Mouse (Mus musculus) small intestine, adult 2 months (tissue): ENCODE results near the gene Smok3a. TPM values are rescaled to one million over a fixed set of nuclear protein-coding genes. Genes with fewer than 3 reads are reported as not detected.
"Not testable (repeated sequence)": the region's sequence is repeated elsewhere in the genome, so short reads cannot be mapped to it uniquely, and the experiment has no call there.

ENCODE experiments used
- H3K27ac ChIP-seq: fragments of 200-500 bp; 2 replicates; pipeline ENCODE4 v1.5.1; 2012; ENCODE audit warnings: low read depth, low read length, control low read depth, inconsistent platforms; ENCODE audit not compliant: insufficient read depth
- H3K27me3 ChIP-seq: fragments of 200-500 bp; 2 replicates; pipeline ENCODE4 v1.6.1; 2012; ENCODE audit warnings: mild to moderate bottlenecking, moderate library complexity, low read length, inconsistent platforms; ENCODE audit not compliant: control insufficient read depth, insufficient read depth
- H3K36me3 ChIP-seq: fragments of 200-500 bp; 2 replicates; pipeline ENCODE4 v1.6.1; 2012; ENCODE audit warnings: mild to moderate bottlenecking, low read length, control low read depth, inconsistent platforms; ENCODE audit not compliant: control insufficient read depth, insufficient read depth
- H3K4me1 ChIP-seq: fragments of 200-500 bp; 2 replicates; pipeline ENCODE4 v1.6.1; 2012; ENCODE audit warnings: low read length, inconsistent platforms, mixed read lengths; ENCODE audit not compliant: control insufficient read depth, insufficient read depth, insufficient read length
- H3K4me3 ChIP-seq: fragments of 200-500 bp; 2 replicates; pipeline ENCODE4 v1.5.1; 2012; ENCODE audit warnings: low read depth, mild to moderate bottlenecking, control low read depth, inconsistent platforms, low read length, moderate library complexity
- CTCF ChIP-seq: fragments of 200-500 bp; IDR thresholded peaks from 2 replicates; pipeline ENCODE4 v1.5.1; 2012; ENCODE audit warnings: low read depth, mild to moderate bottlenecking, control low read depth, inconsistent platforms, low read length, moderate library complexity, mixed read lengths; ENCODE audit not compliant: insufficient replicate concordance, insufficient read length; ENCODE audit errors: extremely low read depth
- POLR2A ChIP-seq: fragments of 200-500 bp; IDR thresholded peaks from 2 replicates; pipeline ENCODE4 v1.6.1; 2012; ENCODE audit warnings: low read depth, mild to moderate bottlenecking, control low read depth, inconsistent platforms, low read length, moderate library complexity
- WGBS: fragments of 180-500 bp; shearing (Covaris S2); methylation state at CpG from one replicate; pipeline ENCODE4 v1.1.7; 2018; 5-methylcytosine and 5-hydroxymethylcytosine counted together
- polyA plus RNA-seq: library from polyadenylated mRNA; depleted of rRNA; stranded (reverse); fragments of >200 nt; gene quantifications from 2 replicates; pipeline ENCODE4 v1.2.3, GENCODE M21; 2012; rRNA removed

Gene Smok3a
- polyA plus RNA-seq: not detected in 2 replicates

- H3K27me3 ChIP-seq, H3K4me3 ChIP-seq, H3K27ac ChIP-seq, H3K4me1 ChIP-seq, H3K36me3 ChIP-seq: not testable (repeated sequence)
- 73% methylated on average over 3 of the region's 7 CpGs for WGBS
Observed at GRCm38 (mm10) chr5:138020961-138021479, at the start of gene Smok3a, which contains the start of gene Smok3b. Gene Smok3a, plus strand, starts transcription at chr5:138021261. Gene Smok3b, plus strand, starts transcription at chr5:138021429.

DNA sequence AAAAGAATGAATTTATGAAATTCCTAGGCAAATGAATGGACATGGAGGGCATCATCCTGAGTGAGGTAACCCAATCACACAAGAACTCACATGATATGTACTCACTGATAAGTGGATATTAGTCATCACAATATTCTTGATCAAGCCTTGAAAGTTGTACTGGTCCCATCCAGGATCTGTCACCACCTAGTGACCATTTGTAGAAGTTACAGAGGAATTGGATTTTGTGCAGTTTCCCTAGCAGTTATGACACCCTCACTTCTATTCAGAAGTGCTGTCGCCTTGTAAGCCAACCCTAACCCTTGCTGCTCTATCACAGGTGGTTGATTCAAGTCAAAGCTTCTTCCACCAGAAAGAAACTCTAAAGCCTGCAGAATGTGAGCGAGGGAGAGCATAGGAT, 47.9 kb upstream of the Smok3a start:
- H3K27ac ChIP-seq: no peak overlapping the region

GRCm38 (mm10) chr5:137973738-137974137, 47.3 kb upstream of the Smok3a start:
- TF ChIP-seq POLR2A (no peak), CTCF (no peak)
- WGBS: 42% methylated on average over 3 of the region's 3 CpGs
- Histone ChIP-seq H3K27me3 (no peaks in the 10 kb centered on the region), H3K4me3 (no peak overlapping the region), H3K4me1 (no peaks in the 10 kb centered on the region), H3K36me3 (no peaks in the 10 kb centered on the region), H3K27ac (no peak overlapping the region)

More for the DNA sequence above, 47.9 kb upstream of the Smok3a start:
- 71% methylated on average over 2 of the region's 2 CpGs for WGBS
- H3K4me1 ChIP-seq: no peaks in the 10 kb centered on the region
- H3K36me3 ChIP-seq: no peaks in the 10 kb centered on the region
- TF ChIP-seq CTCF: no peak
- TF ChIP-seq POLR2A: no peak
- no peaks in the 10 kb centered on the region for H3K27me3 ChIP-seq
- H3K4me3 ChIP-seq: no peak overlapping the region

- 26% methylated on average over 3 of the region's 3 CpGs for WGBS
- Histone ChIP-seq H3K4me3 (no peak overlapping the region), H3K27ac (no peak overlapping the region), H3K27me3 (no peaks in the 10 kb centered on the region), H3K36me3 (no peaks in the 10 kb centered on the region), H3K4me1 (no peaks in the 10 kb centered on the region)
- TF ChIP-seq CTCF (no peak), POLR2A (no peak)
Observed at GRCm38 (mm10) chr5:137974724-137975123, 46.3 kb upstream of the Smok3a start.

DNA sequence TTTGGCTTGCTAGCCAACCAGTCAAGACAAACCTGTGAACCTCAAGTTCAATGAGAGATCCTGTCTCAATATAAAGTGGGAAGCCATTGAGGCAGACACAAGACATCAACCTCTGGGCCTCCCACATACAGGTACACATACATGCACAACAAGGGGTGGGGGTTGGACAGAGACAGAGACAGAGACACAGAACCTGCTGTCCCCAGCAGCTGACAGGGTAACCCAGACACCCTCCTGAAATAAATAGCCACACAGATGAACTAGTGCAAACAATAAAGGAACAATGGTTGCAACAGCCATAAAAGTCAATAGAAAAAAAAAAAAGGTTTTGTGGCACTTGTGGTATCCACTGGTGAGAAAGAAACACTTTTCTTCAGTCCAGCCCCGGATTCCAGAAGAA, 45.6 kb upstream of the Smok3a start:
- TF ChIP-seq CTCF: no peak
- H3K27ac ChIP-seq: no peak overlapping the region
- no peaks in the 10 kb centered on the region for H3K27me3 ChIP-seq
- H3K4me1 ChIP-seq: no peaks in the 10 kb centered on the region
- no peaks in the 10 kb centered on the region for H3K36me3 ChIP-seq
- WGBS: 31% methylated on average over 1 of the region's 1 CpGs
- no peak overlapping the region for H3K4me3 ChIP-seq

DNA sequence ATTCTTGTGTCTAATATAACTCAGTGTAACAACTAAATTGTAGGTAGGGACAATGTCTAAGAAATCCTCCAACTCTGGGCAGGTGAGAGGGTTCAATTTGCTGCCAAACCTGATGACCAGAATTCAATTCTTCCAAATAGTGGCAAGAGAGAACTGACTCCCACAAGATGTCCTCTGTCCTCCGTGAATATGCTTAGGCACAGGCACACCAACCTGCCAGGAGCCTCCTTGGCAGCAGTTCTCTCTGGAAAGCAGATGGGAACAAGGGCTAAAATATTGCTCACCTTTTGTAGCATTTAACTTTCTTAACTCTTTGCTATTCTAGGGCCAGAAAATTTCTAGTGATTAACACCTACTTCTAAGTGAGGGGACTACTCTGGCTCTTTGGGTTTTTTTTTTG, 43.8 kb upstream of the Smok3a start:
- TF ChIP-seq POLR2A (no peak), CTCF (no peak)
- H3K27me3 ChIP-seq: no peaks in the 10 kb centered on the region
- H3K27ac ChIP-seq: no peak overlapping the region
- 42% methylated on average over 1 of the region's 1 CpGs for WGBS
- H3K4me3 ChIP-seq: no peak overlapping the region
- H3K4me1 ChIP-seq: no peaks in the 10 kb centered on the region
- H3K36me3 ChIP-seq: no peaks in the 10 kb centered on the region

GRCm38 (mm10) chr5:137979081-137979480, 42.0 kb upstream of the Smok3a start:
- WGBS: 65% methylated on average over 2 of the region's 2 CpGs
- no peak for TF ChIP-seq CTCF
- H3K27ac ChIP-seq: no peak overlapping the region

GRCm38 (mm10) chr5:137981300-137981699, 39.8 kb upstream of the Smok3a start, which contains the start of gene Azgp1:
Gene Azgp1, plus strand, starts transcription at chr5:137981520.
- no peak within 1 kb of the TSS for H3K27ac ChIP-seq

More at GRCm38 (mm10) chr5:137979081-137979480, 42.0 kb upstream of the Smok3a start:
- Histone ChIP-seq H3K4me3 (no peak overlapping the region), H3K27me3 (no peaks in the 10 kb centered on the region), H3K36me3 (no peaks in the 10 kb centered on the region), H3K4me1 (no peaks in the 10 kb centered on the region)

More at GRCm38 (mm10) chr5:137981300-137981699, 39.8 kb upstream of the Smok3a start, which contains the start of gene Azgp1:
- H3K36me3 ChIP-seq: no peaks in the 10 kb centered on the region
- no peaks in the 10 kb centered on the region for H3K4me1 ChIP-seq
- TF ChIP-seq POLR2A (no peak), CTCF (no peak)
- H3K4me3 ChIP-seq: no peak within 1 kb of the TSS
- H3K27me3 ChIP-seq: no peaks in the 10 kb centered on the region
- WGBS: 32% methylated on average over 4 of the region's 4 CpGs
